Mouse (Mus musculus): ENCODE measurements around the gene Fabp3. TPM values are rescaled to one million over a fixed set of nuclear protein-coding genes. Genes with fewer than 3 reads are reported as not detected.

Fabp3 gene
- total and polyA plus RNA-seq, 2 experiments from 2014 or later = 3,924 to 10,729 TPM

DNA sequence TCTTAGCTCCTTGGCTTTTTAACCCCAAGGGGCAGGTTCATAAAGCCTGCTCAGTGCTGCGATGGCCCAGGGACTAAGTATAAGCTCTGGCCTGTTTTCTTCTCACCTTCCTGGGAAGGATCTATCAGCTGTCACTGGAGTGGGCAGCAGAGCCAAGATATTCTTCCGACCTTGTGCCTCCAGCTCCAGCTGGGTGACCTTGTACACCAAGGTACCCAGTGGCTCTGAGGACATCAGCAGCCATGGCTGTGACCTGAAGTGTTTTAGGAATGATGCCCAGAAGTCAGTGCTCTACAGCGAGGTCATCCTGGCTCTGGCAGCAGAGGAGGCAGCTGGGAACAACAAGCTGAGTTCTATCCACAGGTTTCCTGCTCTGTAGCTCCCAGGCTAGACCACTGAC is 4.1 kb downstream of the Fabp3 start:
- Histone ChIP-seq H3K9me3 (replicated peaks; ENCODE audit: control insufficient read depth, low read length) (no peaks in the 10 kb centered on the region), H3K4me3 (ENCODE audit: low read depth, low read length) (no peak overlapping the region), H3K36me3 (replicated peaks; ENCODE audit: control insufficient read depth, insufficient read depth, low read length) (peaks cover 42% of the 10 kb centered on the region), H3K27ac (ENCODE audit: low read depth) (peak overlapping the region; percentile 95), H3K27me3 (ENCODE audit: control insufficient read depth, insufficient read depth, low read length) (no peaks in the 10 kb centered on the region), H3K4me1 (ENCODE audit: control insufficient read depth, insufficient read depth) (peaks cover 20% of the 10 kb centered on the region; the same call in 1 of the 2 replicates), H3K9ac (replicated peaks; ENCODE audit: low read depth, low read length) (no peak overlapping the region), H3K4me2 (ENCODE audit: low read depth, low read length) (peak overlapping the region; percentile 79; the same call in 1 of the 2 replicates)
- TF ChIP-seq EP300 (IDR thresholded peaks at IDR 0.05; ENCODE audit: low read depth) (no peak), CTCF (IDR thresholded peaks at IDR 0.05; ENCODE audit: low read depth) (no peak)
- ATAC-seq (ENCODE audit: insufficient read depth, low read depth) (peak; percentile 15), DNase-seq (ENCODE audit: low spot score) (no peak)
- 26% methylated on average over 3 of the region's 3 CpGs for WGBS

DNA sequence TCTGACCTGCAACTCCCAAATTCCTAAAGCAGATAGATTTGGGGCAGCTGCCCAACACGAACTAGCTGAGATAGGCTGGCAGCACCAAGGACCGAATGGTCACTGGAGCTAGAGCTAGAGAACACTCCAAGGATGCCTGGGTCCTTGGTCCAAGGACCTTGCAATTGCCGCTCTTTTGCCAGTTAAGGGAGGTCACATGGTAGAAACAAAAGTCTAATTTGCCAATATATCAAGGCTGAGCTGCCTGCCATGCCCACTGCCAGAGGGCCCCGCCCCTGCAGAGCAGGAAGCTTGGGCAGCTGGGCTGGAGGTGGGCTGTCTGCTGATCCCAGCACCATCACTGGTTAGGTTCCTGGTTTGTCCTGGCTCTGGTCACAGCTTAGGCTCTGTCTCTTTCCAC is 5.2 kb downstream of the Fabp3 start:
- peaks cover 20% of the 10 kb centered on the region; the same call in 1 of the 2 replicates for H3K4me1 ChIP-seq (ENCODE audit: control insufficient read depth, insufficient read depth)
- WGBS = 74% methylated on average over 4 of the region's 4 CpGs
- H3K4me3 ChIP-seq (ENCODE audit: low read depth, low read length) = no peak overlapping the region
- no peak for DNase-seq (ENCODE audit: low spot score)
- H3K9ac ChIP-seq (replicated peaks; ENCODE audit: low read depth, low read length) = no peak overlapping the region
- no peak overlapping the region for H3K4me2 ChIP-seq (ENCODE audit: low read depth, low read length)
- H3K27ac ChIP-seq (ENCODE audit: low read depth) = peak overlapping the region; percentile 95; the same call in 1 of the 2 replicates
- H3K9me3 ChIP-seq (replicated peaks; ENCODE audit: control insufficient read depth, low read length) = no peaks in the 10 kb centered on the region
- H3K27me3 ChIP-seq (ENCODE audit: control insufficient read depth, insufficient read depth, low read length) = no peaks in the 10 kb centered on the region
- peaks cover 43% of the 10 kb centered on the region for H3K36me3 ChIP-seq (replicated peaks; ENCODE audit: control insufficient read depth, insufficient read depth, low read length)
- no peak for ATAC-seq (ENCODE audit: insufficient read depth, low read depth)
- TF ChIP-seq CTCF (IDR thresholded peaks at IDR 0.05; ENCODE audit: low read depth) = no peak
- TF ChIP-seq EP300 (IDR thresholded peaks at IDR 0.05; ENCODE audit: low read depth) = no peak

DNA sequence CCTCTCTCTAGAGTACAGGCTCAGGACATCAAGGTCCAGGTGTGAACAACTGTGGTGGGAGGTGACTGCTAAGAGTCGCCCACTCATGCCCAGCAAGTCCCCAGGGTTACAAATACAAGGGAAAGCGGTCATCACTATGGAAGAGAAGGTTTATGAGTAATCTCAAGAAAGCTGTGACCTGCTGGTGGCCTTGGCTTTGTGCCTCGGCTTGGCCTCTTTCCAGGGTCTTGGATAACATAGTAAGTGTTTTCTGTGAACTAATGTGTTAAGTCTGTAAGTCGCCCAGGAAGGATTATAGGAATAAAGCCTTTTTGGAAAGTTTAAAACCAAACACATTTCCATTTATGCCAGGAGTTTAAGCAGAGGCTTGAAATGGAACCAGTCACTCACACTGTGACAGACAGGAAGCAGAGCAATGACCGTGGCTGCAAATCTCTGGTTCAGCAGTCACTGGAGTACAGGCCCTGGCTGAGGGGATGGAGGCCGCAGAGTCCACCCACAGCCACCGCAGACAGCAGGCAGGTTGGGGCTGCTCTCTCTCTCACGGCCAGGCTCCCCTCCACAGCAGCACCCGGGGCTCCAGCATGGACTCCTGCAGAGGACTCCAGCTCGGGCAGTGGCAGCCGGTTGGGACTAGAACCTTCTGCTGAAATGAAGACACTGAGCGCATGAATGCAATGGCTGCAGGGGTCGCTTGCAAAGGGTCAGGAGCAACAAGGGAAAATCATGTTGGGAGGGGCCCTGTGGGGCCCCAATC is 7.6 kb downstream of the Fabp3 start:
- Histone ChIP-seq H3K4me2 (ENCODE audit: low read depth, low read length) (no peak overlapping the region), H3K4me3 (ENCODE audit: low read depth, low read length) (no peak overlapping the region), H3K4me1 (ENCODE audit: control insufficient read depth, insufficient read depth) (peaks cover 20% of the 10 kb centered on the region; the same call in 1 of the 2 replicates), H3K9ac (replicated peaks; ENCODE audit: low read depth, low read length) (0 out of 2 replicates have a peak overlapping the region, but pooled peaks have one; percentile 5), H3K27me3 (ENCODE audit: control insufficient read depth, insufficient read depth, low read length) (no peaks in the 10 kb centered on the region), H3K27ac (ENCODE audit: low read depth) (peak overlapping the region; percentile 71), H3K9me3 (replicated peaks; ENCODE audit: control insufficient read depth, low read length) (no peaks in the 10 kb centered on the region), H3K36me3 (replicated peaks; ENCODE audit: control insufficient read depth, insufficient read depth, low read length) (peaks cover 43% of the 10 kb centered on the region)
- DNase-seq (ENCODE audit: low spot score) = no peak
- TF ChIP-seq CTCF (IDR thresholded peaks at IDR 0.05; ENCODE audit: low read depth) = no peak
- no peak for TF ChIP-seq EP300 (IDR thresholded peaks at IDR 0.05; ENCODE audit: low read depth)
- 34% methylated on average over 13 of the region's 13 CpGs for WGBS
- ATAC-seq (ENCODE audit: insufficient read depth, low read depth) = peak; percentile 27

DNA sequence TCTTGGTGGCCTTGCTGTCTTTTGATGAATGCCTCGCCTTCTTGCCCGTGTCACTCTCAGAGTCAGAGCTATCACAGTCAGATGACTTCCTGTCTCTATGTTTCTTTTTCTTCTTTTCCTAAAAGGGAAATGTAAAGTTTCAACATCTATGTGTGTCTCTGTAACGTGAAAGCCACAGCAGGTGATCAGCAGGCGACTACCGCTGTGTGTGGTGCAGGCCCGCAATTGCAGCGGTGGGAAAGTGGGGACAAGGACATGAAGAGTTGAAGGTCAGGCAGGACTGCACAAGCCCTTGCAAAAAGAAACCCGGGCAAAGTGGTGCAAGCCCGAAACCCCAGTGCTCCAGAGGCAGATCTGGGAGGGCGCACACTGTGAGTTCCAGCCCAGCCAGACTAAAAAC is 8.3 kb downstream of the Fabp3 start:
- Histone ChIP-seq H3K9ac (replicated peaks; ENCODE audit: low read depth, low read length) (no peak overlapping the region), H3K27ac (ENCODE audit: low read depth) (peak overlapping the region; percentile 71)
- peak; percentile 55 for ATAC-seq (ENCODE audit: insufficient read depth, low read depth)

DNA sequence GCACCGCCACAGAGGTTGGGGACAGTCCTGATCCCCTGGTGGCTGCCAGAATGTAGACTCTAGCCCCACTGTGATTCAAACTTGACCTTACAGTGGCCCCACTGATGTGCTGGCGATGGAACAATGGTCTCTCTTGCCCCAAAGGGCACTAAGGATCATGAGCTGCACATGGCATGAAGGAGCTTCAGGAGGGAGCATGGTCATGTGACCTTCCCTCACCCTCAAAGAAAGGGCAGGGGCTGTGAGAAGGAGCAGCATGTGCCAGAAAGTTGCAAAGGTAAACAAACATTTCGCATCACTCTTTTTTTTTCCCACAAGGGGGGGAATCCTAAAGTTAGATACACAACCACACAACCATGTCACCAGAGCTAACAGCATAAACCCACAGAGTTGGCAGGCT is 9.7 kb downstream of the Fabp3 start:
- H3K4me1 ChIP-seq (ENCODE audit: control insufficient read depth, insufficient read depth) = peaks cover 16% of the 10 kb centered on the region; the same call in 1 of the 2 replicates
- TF ChIP-seq EP300 (IDR thresholded peaks at IDR 0.05; ENCODE audit: low read depth) (no peak), CTCF (IDR thresholded peaks at IDR 0.05; ENCODE audit: low read depth) (no peak)
- H3K4me2 ChIP-seq (ENCODE audit: low read depth, low read length) = no peak overlapping the region
- ATAC-seq (ENCODE audit: insufficient read depth, low read depth) (no peak), DNase-seq (ENCODE audit: low spot score) (no peak)
- 68% methylated on average over 3 of the region's 3 CpGs for WGBS
- no peak overlapping the region for H3K9ac ChIP-seq (replicated peaks; ENCODE audit: low read depth, low read length)
- peak overlapping the region; percentile 71; the same call in 1 of the 2 replicates for H3K27ac ChIP-seq (ENCODE audit: low read depth)
- peaks cover 37% of the 10 kb centered on the region for H3K36me3 ChIP-seq (replicated peaks; ENCODE audit: control insufficient read depth, insufficient read depth, low read length)
- no peaks in the 10 kb centered on the region for H3K27me3 ChIP-seq (ENCODE audit: control insufficient read depth, insufficient read depth, low read length)
- no peaks in the 10 kb centered on the region for H3K9me3 ChIP-seq (replicated peaks; ENCODE audit: control insufficient read depth, low read length)
- H3K4me3 ChIP-seq (ENCODE audit: low read depth, low read length) = no peak overlapping the region

More for the DNA sequence above, 8.3 kb downstream of the Fabp3 start:
- peak; percentile 35 for TF ChIP-seq CTCF (IDR thresholded peaks at IDR 0.05; ENCODE audit: low read depth)
- TF ChIP-seq EP300 (IDR thresholded peaks at IDR 0.05; ENCODE audit: low read depth) = no peak
- H3K4me3 ChIP-seq (ENCODE audit: low read depth, low read length) = no peak overlapping the region
- WGBS = 42% methylated on average over 10 of the region's 10 CpGs
- H3K27me3 ChIP-seq (ENCODE audit: control insufficient read depth, insufficient read depth, low read length) = no peaks in the 10 kb centered on the region
- H3K4me2 ChIP-seq (ENCODE audit: low read depth, low read length) = no peak overlapping the region
- peaks cover 20% of the 10 kb centered on the region; the same call in 1 of the 2 replicates for H3K4me1 ChIP-seq (ENCODE audit: control insufficient read depth, insufficient read depth)
- peaks cover 43% of the 10 kb centered on the region for H3K36me3 ChIP-seq (replicated peaks; ENCODE audit: control insufficient read depth, insufficient read depth, low read length)
- H3K9me3 ChIP-seq (replicated peaks; ENCODE audit: control insufficient read depth, low read length) = no peaks in the 10 kb centered on the region
- DNase-seq (ENCODE audit: low spot score) = no peak

Measured in heart, postnatal 0 days (tissue).